Mouse (Mus musculus) cerebellum, postnatal 14 days (tissue): ENCODE measurements around the gene S1pr2.
A peak's percentile ranks its signal among the peaks of the same experiment; 100 is the strongest.
"Not testable (repeated sequence)": the region's sequence is repeated elsewhere in the genome, so short reads cannot be mapped to it uniquely, and the experiment has no call there.

Experiments
- DNase-seq, 2 experiments: peaks; one replicate each; pipeline ENCODE4 v3.0.0; 2021; ENCODE audit warnings: mixed read lengths in 2 of 2

Gene S1pr2

GRCm38 (mm10) chr9:20998337-20998736 is 21.8 kb upstream of the S1pr2 start:
- not testable (repeated sequence) for DNase-seq

- DNase-seq, result no peak
These were observed 20.5 kb upstream of the S1pr2 start for GRCm38 (mm10) chr9:20997065-20997464.

- no peak for DNase-seq
These were observed 18.5 kb upstream of the S1pr2 start for GRCm38 (mm10) chr9:20995069-20995468.

DNA sequence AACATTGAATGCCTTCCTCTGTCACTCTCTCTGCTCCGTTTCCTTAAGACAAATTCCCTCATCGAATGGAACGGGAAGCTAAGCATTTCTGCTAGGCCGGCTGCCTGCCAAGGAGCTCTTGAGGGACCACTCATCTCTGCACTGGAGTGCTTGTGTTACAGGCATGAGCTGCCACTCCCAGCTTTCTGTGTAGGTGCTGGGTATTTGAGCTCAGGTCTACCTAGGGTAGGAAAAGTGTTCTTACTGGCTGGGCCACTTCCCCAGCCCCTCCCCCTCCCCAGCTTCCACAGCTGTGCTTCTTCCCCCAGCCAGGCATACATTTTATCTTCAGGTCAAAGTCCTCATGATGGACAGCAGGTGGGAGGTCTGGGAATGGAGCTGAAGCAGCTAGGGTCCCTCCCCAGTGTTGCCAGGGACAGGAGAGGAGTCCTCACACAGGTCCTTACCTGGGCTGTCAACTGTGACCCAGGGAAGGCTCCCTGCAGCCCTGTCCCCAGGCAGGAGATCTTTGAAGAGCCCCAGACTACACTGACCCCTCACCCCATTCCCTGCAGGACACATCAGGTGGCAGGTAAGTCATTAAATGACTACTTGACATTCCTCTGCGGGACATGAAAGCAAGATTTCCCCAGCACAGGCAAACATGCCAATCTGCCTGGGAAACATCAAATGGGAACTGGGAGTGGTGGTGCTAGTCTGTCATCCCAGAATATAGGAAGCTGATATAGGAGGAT is 16.8 kb upstream of the S1pr2 start:
- DNase-seq, result no peak

- no peak for DNase-seq
These were observed 15.0 kb upstream of the S1pr2 start for GRCm38 (mm10) chr9:20991587-20991986.

DNA sequence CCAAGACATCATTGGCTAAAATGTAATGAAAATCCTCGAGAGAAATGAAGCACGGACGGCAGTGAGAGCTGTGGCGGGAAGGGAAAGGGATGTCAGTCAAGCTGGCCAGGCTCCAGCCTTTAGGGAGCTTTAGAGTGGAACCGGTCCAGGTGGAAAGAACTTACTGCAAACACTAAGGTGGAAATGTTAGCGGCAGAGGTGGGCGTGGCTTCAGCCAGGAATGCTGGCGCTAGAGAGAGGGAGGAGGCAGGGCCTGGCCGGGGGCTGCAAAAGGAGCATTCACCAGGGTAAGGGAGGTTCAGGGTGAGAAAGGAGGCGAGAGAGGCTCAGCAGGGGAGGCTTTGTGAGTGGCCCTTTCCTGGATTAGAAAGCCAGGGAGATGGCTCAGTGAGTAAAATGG is 14.3 kb upstream of the S1pr2 start:
- DNase-seq, result peak; percentile 31 to 37

DNA sequence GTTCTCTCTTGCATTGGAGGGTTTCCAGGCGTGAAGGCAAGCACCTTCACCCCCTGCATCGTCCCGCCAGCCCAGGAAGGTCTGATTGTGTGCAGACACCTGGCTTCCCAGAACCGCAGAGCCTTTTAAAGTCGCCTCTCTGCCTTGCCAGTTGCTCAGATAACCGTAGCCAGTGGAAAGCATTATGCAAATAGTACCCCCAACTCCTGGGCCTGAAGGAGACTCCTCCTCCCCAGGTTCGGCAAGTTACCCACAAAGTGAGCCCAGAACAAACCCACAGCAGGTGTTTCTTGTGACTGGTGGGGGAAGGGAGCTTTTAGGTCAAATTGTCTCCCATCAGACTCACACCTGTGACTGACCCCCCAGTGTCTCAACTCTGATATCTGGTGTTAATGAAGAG is 11.4 kb upstream of the S1pr2 start:
- DNase-seq, result no peak

DNA sequence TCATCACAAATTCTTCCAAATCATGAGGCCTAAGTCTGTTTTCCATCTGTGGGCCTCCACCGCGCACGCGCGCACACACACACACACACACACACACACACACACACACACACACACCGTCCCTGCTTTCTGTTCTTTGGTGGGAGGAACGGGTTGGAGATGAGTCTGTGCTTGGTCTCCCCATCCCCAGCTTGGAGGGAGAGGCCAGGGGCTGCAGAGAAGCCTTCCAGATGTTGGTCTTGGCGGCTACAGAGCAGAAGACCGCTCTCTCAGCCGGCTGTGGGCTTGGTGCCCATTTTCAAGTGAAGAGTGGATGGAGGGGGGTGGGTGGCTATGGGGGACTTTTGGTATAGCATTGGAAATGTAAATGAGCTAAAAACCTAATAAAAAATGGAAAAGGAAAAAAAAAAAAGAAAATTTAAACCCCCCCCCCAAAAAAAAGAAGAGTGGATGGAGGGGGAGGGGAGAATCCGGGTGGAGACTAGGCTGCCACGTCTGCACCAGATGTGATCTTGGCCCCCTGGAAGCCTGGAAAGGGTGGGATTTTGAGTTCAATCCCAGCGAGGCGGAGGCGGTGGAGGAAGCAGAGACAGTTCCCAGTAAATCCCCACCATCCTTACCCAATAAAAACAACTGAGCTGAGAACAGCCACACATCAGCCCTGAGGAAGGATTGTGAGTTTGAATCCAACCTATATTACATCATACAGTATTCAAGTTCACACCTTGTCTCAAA is 10.5 kb upstream of the S1pr2 start:
- DNase-seq, result no peak

DNA sequence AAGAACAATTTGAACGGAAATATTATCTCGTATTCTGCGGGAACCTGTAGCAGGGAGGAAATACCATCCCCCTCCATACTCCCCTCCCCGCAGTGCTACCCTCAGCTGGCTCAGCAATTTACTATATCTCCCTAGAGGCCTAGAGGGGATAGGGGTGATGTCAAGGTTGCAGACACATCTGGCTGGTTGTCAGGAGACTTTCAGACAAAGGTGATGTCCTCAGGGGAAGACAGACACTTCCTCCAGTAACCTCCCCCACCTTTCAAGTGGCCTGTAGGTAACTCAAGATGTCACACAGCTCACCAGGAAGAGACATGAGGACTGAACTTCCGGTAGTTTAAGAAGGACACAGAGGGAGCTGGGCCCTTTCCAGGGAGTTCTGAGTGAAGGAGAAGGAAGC is 6.6 kb upstream of the S1pr2 start:
- no peak for DNase-seq

GRCm38 (mm10) chr9:20982171-20982570 is 5.6 kb upstream of the S1pr2 start:
- no peak for DNase-seq

DNA sequence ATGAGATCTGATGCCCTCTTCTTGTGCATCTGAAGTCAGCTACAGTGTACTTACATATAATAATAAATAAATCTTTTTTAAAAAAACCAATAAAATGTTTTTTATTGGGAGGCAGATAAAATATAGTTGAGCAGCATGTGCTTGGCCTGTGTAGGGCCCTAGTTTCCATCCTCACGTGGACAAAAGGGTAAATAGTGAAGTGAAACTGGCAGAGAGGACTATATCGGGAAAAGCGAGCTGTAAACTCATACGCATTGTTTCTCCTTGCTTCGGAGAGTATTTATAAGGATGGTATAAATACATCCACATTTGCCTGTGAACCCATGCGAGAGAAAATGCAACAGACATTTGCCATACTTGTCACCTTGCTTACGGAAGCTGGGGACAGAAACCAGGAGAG is 3.2 kb upstream of the S1pr2 start:
- no peak for DNase-seq

GRCm38 (mm10) chr9:20979181-20979580 is 2.6 kb upstream of the S1pr2 start:
- DNase-seq, result no peak

GRCm38 (mm10) chr9:20978409-20979095 is 2.0 kb upstream of the S1pr2 start:
- no peak for DNase-seq

GRCm38 (mm10) chr9:20976961-20977689 is 544 bp upstream of the S1pr2 start:
- DNase-seq, result no peak

- peak; percentile 14 to 18 for DNase-seq
These were observed 958 bp downstream of the S1pr2 start for GRCm38 (mm10) chr9:20975431-20976215.

- no peak for DNase-seq
These were observed 2.9 kb downstream of the S1pr2 start for GRCm38 (mm10) chr9:20973682-20974075.

DNA sequence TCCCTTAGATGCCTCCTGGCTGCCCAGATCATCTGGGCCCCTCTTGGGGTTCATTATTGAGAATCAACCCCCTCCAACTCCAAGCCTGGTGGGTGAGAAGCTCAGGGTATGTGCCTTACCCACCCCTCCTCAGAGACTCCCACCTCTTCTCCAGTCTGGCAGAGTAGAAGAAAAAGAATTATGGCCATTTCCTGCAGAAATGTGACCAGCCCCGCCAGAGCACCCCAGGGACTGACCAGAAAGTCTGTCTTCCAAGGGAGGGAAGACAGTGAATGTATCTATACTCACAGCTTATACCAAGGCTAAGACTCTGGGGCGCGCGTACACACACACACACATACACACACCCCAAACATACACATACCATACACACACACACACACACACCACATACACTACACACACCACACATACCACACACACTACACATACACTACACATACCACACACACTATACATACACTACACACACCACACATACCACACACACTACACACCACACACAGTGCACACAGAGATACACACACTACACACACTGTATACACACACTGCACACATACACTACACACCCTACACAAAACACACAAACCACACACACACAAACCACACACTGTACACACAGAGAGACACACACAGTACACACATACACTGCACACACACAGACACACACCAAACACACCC is 3.4 kb downstream of the S1pr2 start:
- no peak for DNase-seq

GRCm38 (mm10) chr9:20972141-20972992 is 4.2 kb downstream of the S1pr2 start:
- DNase-seq, result peak; percentile 30

- DNase-seq, result no peak
These were observed 4.8 kb downstream of the S1pr2 start for GRCm38 (mm10) chr9:20971751-20972140.

- no peak for DNase-seq
These were observed 9.8 kb downstream of the S1pr2 start for GRCm38 (mm10) chr9:20966747-20967146.

GRCm38 (mm10) chr9:20966008-20966407 is 10.6 kb downstream of the S1pr2 start:
- no peak for DNase-seq
